In genomic region chr5:136863961-136864674, GRCm38 (mm10) we compare ENCODE assay signal across 9 mouse cellular contexts. TPM values are rescaled to one million over a fixed set of nuclear protein-coding genes. Genes with fewer than 3 reads are reported as not detected.
A peak's percentile ranks its signal among the peaks of the same experiment; 100 is the strongest.
DNase-seq lines count a peak whose midpoint lies in the region; ATAC-seq lines count a peak whose summit lies in the region.
"Had no signal": no experiment of that assay in that cellular context is flagged by ENCODE, and none has a peak within 500 bp of the region (broad histone marks: within the 10 kb centered on the region; RNA-seq: fewer than 3 reads in every experiment).

No protein-coding gene starts in this region.

- ATAC-seq in monocyte, adult 5-6 weeks (replicated peaks; ENCODE audit: insufficient number of reproducible peaks, low FRiP score, low TSS enrichment, poor library complexity, severe bottlenecking) = no peak
- ATAC-seq: Patski had no signal

- H3K4me1 ChIP-seq in hindbrain, embryonic 10.5 days (replicated peaks) = peaks cover 57% of the 10 kb centered on the region

- H3K4me3 ChIP-seq in hindbrain, embryonic 10.5 days = peak overlapping the region; percentile 29

- WGBS in hindbrain, embryonic 10.5 days = 11% methylated on average over 14 of the region's 14 CpGs

- peak; percentile 21 for DNase-seq in ovary, adult 18-20 months (ENCODE audit: low spot score)
- DNase-seq in ovary, postnatal 10 days (ENCODE audit: low spot score) = no peak
- DNase-seq in frontal cortex, postnatal 10 days (ENCODE audit: low spot score in 2 of 2) = peak; percentile 32 to 50
- DNase-seq in hindbrain, embryonic 10.5 days (ENCODE audit: low spot score) = peak; percentile 90
- DNase-seq in kidney, postnatal 4 days = peak; percentile 85 to 92
- peak; percentile 70 to 86 for DNase-seq in lung, postnatal 4 days
- peak; percentile 32 to 81 for DNase-seq in spleen, postnatal 10 days (ENCODE audit: low spot score in 2 of 2)

- H3K27me3 ChIP-seq in hindbrain, embryonic 10.5 days (ENCODE audit: insufficient read depth, poor library complexity, severe bottlenecking) = no peaks in the 10 kb centered on the region

- H3K27ac ChIP-seq in hindbrain, embryonic 10.5 days = peak overlapping the region; percentile 91

- no peaks in the 10 kb centered on the region for H3K9me3 ChIP-seq in hindbrain, embryonic 10.5 days

- no peaks in the 10 kb centered on the region for H3K36me3 ChIP-seq in hindbrain, embryonic 10.5 days

RNA-seq across cellular contexts. Expression of gene Col26a1, which starts 18.9 kb away (rescaled TPM):
- 72.0 and 73.0 TPM in 2 replicates for polyA plus RNA-seq in hindbrain, embryonic 10.5 days (2016; fragmentation: Nextera tagmentation; extraction: Ambion mirVana)
- total RNA-seq in monocyte, adult 5-6 weeks (2017) = not detected in 3 replicates

RNA-seq across cellular contexts. Expression of gene Ift22, which starts 43.8 kb away (rescaled TPM):
- polyA plus RNA-seq in hindbrain, embryonic 10.5 days (2016; fragmentation: Nextera tagmentation; extraction: Ambion mirVana) = 106 and 124 TPM in 2 replicates
- total RNA-seq in monocyte, adult 5-6 weeks (2017) = 2.3 to 8.5 TPM (median 3.4 TPM) in 3 replicates
